Mouse (Mus musculus): Measurements from ENCODE around the gene Rcsd1. TPM values are rescaled to one million over a fixed set of nuclear protein-coding genes. Genes with fewer than 3 reads are reported as not detected.

Gene Rcsd1
- polyA plus RNA-seq, 1 experiment from 2014 or later, result 10.1 TPM

- no peaks in the 10 kb centered on the region for H3K9me3 ChIP-seq (replicated peaks)
- no peaks in the 10 kb centered on the region for H3K4me1 ChIP-seq
- 93% methylated on average over 14 of the region's 14 CpGs for WGBS
- H3K36me3 ChIP-seq, result peaks cover 86% of the 10 kb centered on the region
- no peak for DNase-seq (ENCODE audit: low spot score)
- no peak overlapping the region for H3K4me3 ChIP-seq
- H3K27me3 ChIP-seq (ENCODE audit: low read depth, poor library complexity, severe bottlenecking), result no peaks in the 10 kb centered on the region
- H3K27ac ChIP-seq, result no peak overlapping the region
Observed at GRCm38 (mm10) chr1:165603218-165603617, 106.3 kb downstream of the Rcsd1 start.

GRCm38 (mm10) chr1:165601775-165602280 lies 107.7 kb downstream of the Rcsd1 start:
- DNase-seq (ENCODE audit: low spot score), result no peak
- Histone ChIP-seq H3K9me3 (replicated peaks) (no peaks in the 10 kb centered on the region), H3K36me3 (peaks cover 86% of the 10 kb centered on the region), H3K27ac (no peak overlapping the region), H3K4me3 (no peak overlapping the region), H3K27me3 (ENCODE audit: low read depth, poor library complexity, severe bottlenecking) (no peaks in the 10 kb centered on the region), H3K4me1 (no peaks in the 10 kb centered on the region)
- 82% methylated on average over 10 of the region's 10 CpGs for WGBS

Small RNA genes within 50 kb of the gene (microRNA-seq; reads per million reads assigned to microRNA genes)
- not detected for gene Gm44458

Other genes starting within 250 kb of the Rcsd1 start
- gene Dcaf6, start 249.3 kb downstream of the Rcsd1 start, polyA plus RNA-seq (2016; fragmentation: Nextera tagmentation; extraction: Ambion mirVana), result 5.1 and 6.6 TPM in 2 replicates
- 69.6 and 80.3 TPM in 2 replicates for gene Mpc2, start 249.1 kb downstream of the Rcsd1 start, polyA plus RNA-seq (2016; fragmentation: Nextera tagmentation; extraction: Ambion mirVana)
- gene Adcy10, start 224.6 kb downstream of the Rcsd1 start, polyA plus RNA-seq (2016; fragmentation: Nextera tagmentation; extraction: Ambion mirVana), result 0.06 TPM in 1 of 2 replicates, not detected in the other
- 141 and 148 TPM in 2 replicates for gene Mpzl1, start 75.2 kb downstream of the Rcsd1 start, polyA plus RNA-seq (2016; fragmentation: Nextera tagmentation; extraction: Ambion mirVana)
- 31.5 and 36.0 TPM in 2 replicates for gene Creg1, start 54.0 kb upstream of the Rcsd1 start, polyA plus RNA-seq (2016; fragmentation: Nextera tagmentation; extraction: Ambion mirVana)
- gene Cd247, start 78.9 kb upstream of the Rcsd1 start, polyA plus RNA-seq (2016; fragmentation: Nextera tagmentation; extraction: Ambion mirVana), result 1.0 and 1.1 TPM in 2 replicates

Measured in limb, embryonic 10.5 days (tissue).